Mouse (Mus musculus) liver, embryonic 11.5 days (tissue): Measurements from ENCODE around the gene Prrt4. TPM values are rescaled to one million over a fixed set of nuclear protein-coding genes. Genes with fewer than 3 reads are reported as not detected.

Source experiments
- ATAC-seq: fragments of 200-750 bp; cut with Nextera tagmentation; replicated peaks from 2 replicates; pipeline ENCODE4 v1.8.0; 2017; ENCODE audit warnings: moderate number of reproducible peaks, mild to moderate bottlenecking, moderate TSS enrichment, moderate library complexity; ENCODE audit not compliant: low FRiP score
- DNase-seq: peaks from one replicate; pipeline ENCODE4 v3.0.0-alpha.2; 2017; ENCODE audit warnings: low spot score
- H3K27ac ChIP-seq: fragments of 300-500 bp; sonication (generic); 2 replicates; pipeline ENCODE4 v1.5.1; 2014; ENCODE audit warnings: mild to moderate bottlenecking, low read depth, low read length, control low read depth
- H3K27me3 ChIP-seq: fragments of 300-500 bp; sonication (generic); replicated peaks from 2 replicates; pipeline ENCODE4 v1.6.1; 2014; ENCODE audit warnings: low read length, mixed read lengths; ENCODE audit not compliant: control insufficient read depth, insufficient read depth
- H3K36me3 ChIP-seq: fragments of 300-500 bp; sonication (generic); 2 replicates; pipeline ENCODE4 v1.6.1; 2014; ENCODE audit warnings: mild to moderate bottlenecking, low read length, moderate library complexity, mixed read lengths; ENCODE audit not compliant: control insufficient read depth, insufficient read depth
- H3K4me1 ChIP-seq: fragments of 300-500 bp; sonication (generic); replicated peaks from 2 replicates; pipeline ENCODE4 v1.6.1; 2014; ENCODE audit warnings: low read length, mixed read lengths; ENCODE audit not compliant: control insufficient read depth, insufficient read depth
- H3K4me2 ChIP-seq: fragments of 300-500 bp; sonication (generic); 2 replicates; pipeline ENCODE4 v1.6.1; 2014; ENCODE audit warnings: mild to moderate bottlenecking, control low read depth, moderate library complexity
- H3K4me3 ChIP-seq: fragments of 300-500 bp; sonication (generic); 2 replicates; pipeline ENCODE4 v1.5.1; 2014; ENCODE audit warnings: low read depth, low read length, control low read depth
- H3K9ac ChIP-seq: fragments of 300-500 bp; sonication (generic); 2 replicates; pipeline ENCODE4 v1.6.1; 2014; ENCODE audit warnings: low read depth, low read length, control low read depth
- H3K9me3 ChIP-seq: fragments of 300-500 bp; sonication (generic); 2 replicates; pipeline ENCODE4 v1.6.1; 2016; ENCODE audit warnings: low read length, inconsistent platforms, mixed read lengths; ENCODE audit not compliant: control insufficient read depth
- WGBS: fragments of 180-500 bp; shearing (Covaris S2); extraction: QIAGEN DNeasy Blood & Tissue Kit; methylation state at CpG from one replicate; pipeline ENCODE4 v1.1.7; 2014; 5-methylcytosine and 5-hydroxymethylcytosine counted together
- polyA plus RNA-seq: library from polyadenylated mRNA; unstranded; fragments of >200 nt; fragmentation: Nextera tagmentation; extraction: Ambion mirVana; gene quantifications from 2 replicates; pipeline ENCODE4 v1.2.1, GENCODE M21; 2014

Gene Prrt4
- polyA plus RNA-seq, 1 experiment from 2014 or later: 0.55 TPM

GRCm38 (mm10) chr6:29201988-29202387 lies 22.6 kb upstream of the Prrt4 start:
- peaks cover 3% of the 10 kb centered on the region for H3K4me1 ChIP-seq
- no peaks in the 10 kb centered on the region for H3K9me3 ChIP-seq
- no peak overlapping the region for H3K4me2 ChIP-seq
- H3K9ac ChIP-seq: no peak overlapping the region
- 83% methylated on average over 8 of the region's 8 CpGs for WGBS
- H3K36me3 ChIP-seq: no peaks in the 10 kb centered on the region; the same call in 1 of the 2 replicates
- H3K4me3 ChIP-seq: no peak overlapping the region
- ATAC-seq (no peak), DNase-seq (peak; percentile 28)
- H3K27me3 ChIP-seq: peaks cover 12% of the 10 kb centered on the region
- H3K27ac ChIP-seq: no peak overlapping the region

- Histone ChIP-seq H3K9me3 (no peaks in the 10 kb centered on the region), H3K27me3 (peaks cover 14% of the 10 kb centered on the region), H3K4me1 (peaks cover 3% of the 10 kb centered on the region), H3K9ac (no peak overlapping the region), H3K4me2 (no peak overlapping the region), H3K27ac (no peak overlapping the region), H3K4me3 (no peak overlapping the region), H3K36me3 (no peaks in the 10 kb centered on the region; the same call in 1 of the 2 replicates)
- 84% methylated on average over 5 of the region's 5 CpGs for WGBS
- ATAC-seq: no peak
- DNase-seq: peak; percentile 23
Measured at GRCm38 (mm10) chr6:29201341-29201740, 22.0 kb upstream of the Prrt4 start.

GRCm38 (mm10) chr6:29200496-29200895 lies 21.1 kb upstream of the Prrt4 start:
- no peak for DNase-seq
- 50% methylated on average over 3 of the region's 3 CpGs for WGBS

GRCm38 (mm10) chr6:29199223-29199855 lies 20.0 kb upstream of the Prrt4 start:
- peak; percentile 31 for DNase-seq
- Histone ChIP-seq H3K4me1 (peaks cover 4% of the 10 kb centered on the region), H3K4me2 (peak overlapping the region; percentile 64), H3K9me3 (no peaks in the 10 kb centered on the region), H3K36me3 (no peaks in the 10 kb centered on the region; the same call in 1 of the 2 replicates), H3K27me3 (peaks cover 17% of the 10 kb centered on the region), H3K27ac (no peak overlapping the region), H3K4me3 (peak overlapping the region; percentile 39; the same call in 1 of the 2 replicates), H3K9ac (no peak overlapping the region)
- 0 out of 2 replicates have a peak, but pooled peaks have one; percentile 43 for ATAC-seq
- WGBS: 29% methylated on average over 8 of the region's 8 CpGs

More at GRCm38 (mm10) chr6:29200496-29200895, 21.1 kb upstream of the Prrt4 start:
- no peak overlapping the region for H3K9ac ChIP-seq
- no peaks in the 10 kb centered on the region; the same call in 1 of the 2 replicates for H3K36me3 ChIP-seq
- no peak overlapping the region for H3K4me2 ChIP-seq
- peaks cover 14% of the 10 kb centered on the region for H3K27me3 ChIP-seq
- no peaks in the 10 kb centered on the region for H3K9me3 ChIP-seq
- H3K4me1 ChIP-seq: peaks cover 3% of the 10 kb centered on the region
- ATAC-seq: no peak
- H3K4me3 ChIP-seq: no peak overlapping the region
- H3K27ac ChIP-seq: no peak overlapping the region

- DNase-seq (peak; percentile 77), ATAC-seq (peak; percentile 64)
- Histone ChIP-seq H3K27me3 (peaks cover 19% of the 10 kb centered on the region), H3K4me3 (peak overlapping the region; percentile 39), H3K9ac (no peak overlapping the region), H3K9me3 (no peaks in the 10 kb centered on the region), H3K4me1 (peaks cover 10% of the 10 kb centered on the region), H3K36me3 (no peaks in the 10 kb centered on the region), H3K27ac (no peak overlapping the region), H3K4me2 (peak overlapping the region; percentile 64)
- 18% methylated on average over 25 of the region's 25 CpGs for WGBS
Measured at GRCm38 (mm10) chr6:29198309-29199222, 19.2 kb upstream of the Prrt4 start.

GRCm38 (mm10) chr6:29195846-29196698 lies 16.7 kb upstream of the Prrt4 start:
- no peaks in the 10 kb centered on the region for H3K9me3 ChIP-seq
- peaks cover 29% of the 10 kb centered on the region for H3K27me3 ChIP-seq
- DNase-seq: peak; percentile 27
- no peak for ATAC-seq
- peaks cover 10% of the 10 kb centered on the region for H3K4me1 ChIP-seq
- no peak overlapping the region for H3K27ac ChIP-seq
- no peak overlapping the region for H3K4me3 ChIP-seq
- H3K36me3 ChIP-seq: no peaks in the 10 kb centered on the region
- WGBS: 74% methylated on average over 5 of the region's 5 CpGs
- H3K9ac ChIP-seq: no peak overlapping the region
- H3K4me2 ChIP-seq: no peak overlapping the region

GRCm38 (mm10) chr6:29195146-29195545 lies 15.8 kb upstream of the Prrt4 start:
- Histone ChIP-seq H3K9ac (no peak overlapping the region), H3K9me3 (no peaks in the 10 kb centered on the region), H3K4me1 (peaks cover 10% of the 10 kb centered on the region), H3K27ac (no peak overlapping the region), H3K4me3 (no peak overlapping the region), H3K4me2 (no peak overlapping the region), H3K27me3 (peaks cover 34% of the 10 kb centered on the region), H3K36me3 (no peaks in the 10 kb centered on the region)
- peak; percentile 4 for DNase-seq
- ATAC-seq: no peak
- 79% methylated on average over 5 of the region's 5 CpGs for WGBS
